Mouse (Mus musculus): ENCODE data around the gene Tcf7l1. TPM values are rescaled to one million over a fixed set of nuclear protein-coding genes. Genes with fewer than 3 reads are reported as not detected.

The Tcf7l1 gene
- polyA plus RNA-seq, 1 experiment from 2014 or later = 23.7 TPM

- no peak overlapping the region for H3K27ac ChIP-seq
- H3K9ac ChIP-seq = no peak overlapping the region
- H3K4me1 ChIP-seq = 0 out of 2 replicates have a peak, but pooled peaks cover 2% of the 10 kb centered on the region
- ATAC-seq (ENCODE audit: insufficient read depth, low FRiP score, low read depth) = no peak
- H3K4me3 ChIP-seq (replicated peaks) = no peak overlapping the region
- WGBS = 61% methylated on average over 2 of the region's 2 CpGs
- no peak overlapping the region for H3K4me2 ChIP-seq
- H3K36me3 ChIP-seq = peaks cover 28% of the 10 kb centered on the region
- no peaks in the 10 kb centered on the region for H3K27me3 ChIP-seq (replicated peaks)
- H3K9me3 ChIP-seq = no peaks in the 10 kb centered on the region
These were observed 158.7 kb downstream of the Tcf7l1 start for GRCm38 (mm10) chr6:72630370-72630769.

- Histone ChIP-seq H3K36me3 (peaks cover 21% of the 10 kb centered on the region; the same call in 1 of the 2 replicates), H3K9ac (no peak overlapping the region), H3K27ac (no peak overlapping the region), H3K4me3 (replicated peaks) (no peak overlapping the region), H3K9me3 (no peaks in the 10 kb centered on the region), H3K4me2 (no peak overlapping the region), H3K27me3 (replicated peaks) (no peaks in the 10 kb centered on the region), H3K4me1 (0 out of 2 replicates have a peak, but pooled peaks cover 2% of the 10 kb centered on the region)
- ATAC-seq (ENCODE audit: insufficient read depth, low FRiP score, low read depth) = no peak
- WGBS = 84% methylated on average over 16 of the region's 16 CpGs
These were observed 161.8 kb downstream of the Tcf7l1 start for GRCm38 (mm10) chr6:72627276-72627675.

GRCm38 (mm10) chr6:72626391-72626790 lies 162.7 kb downstream of the Tcf7l1 start:
- WGBS = 78% methylated on average over 7 of the region's 7 CpGs
- Histone ChIP-seq H3K27ac (no peak overlapping the region), H3K4me3 (replicated peaks) (no peak overlapping the region), H3K4me2 (no peak overlapping the region), H3K27me3 (replicated peaks) (no peaks in the 10 kb centered on the region), H3K9ac (no peak overlapping the region), H3K9me3 (no peaks in the 10 kb centered on the region), H3K36me3 (peaks cover 21% of the 10 kb centered on the region; the same call in 1 of the 2 replicates), H3K4me1 (0 out of 2 replicates have a peak, but pooled peaks cover 2% of the 10 kb centered on the region)
- no peak for ATAC-seq (ENCODE audit: insufficient read depth, low FRiP score, low read depth)

DNA sequence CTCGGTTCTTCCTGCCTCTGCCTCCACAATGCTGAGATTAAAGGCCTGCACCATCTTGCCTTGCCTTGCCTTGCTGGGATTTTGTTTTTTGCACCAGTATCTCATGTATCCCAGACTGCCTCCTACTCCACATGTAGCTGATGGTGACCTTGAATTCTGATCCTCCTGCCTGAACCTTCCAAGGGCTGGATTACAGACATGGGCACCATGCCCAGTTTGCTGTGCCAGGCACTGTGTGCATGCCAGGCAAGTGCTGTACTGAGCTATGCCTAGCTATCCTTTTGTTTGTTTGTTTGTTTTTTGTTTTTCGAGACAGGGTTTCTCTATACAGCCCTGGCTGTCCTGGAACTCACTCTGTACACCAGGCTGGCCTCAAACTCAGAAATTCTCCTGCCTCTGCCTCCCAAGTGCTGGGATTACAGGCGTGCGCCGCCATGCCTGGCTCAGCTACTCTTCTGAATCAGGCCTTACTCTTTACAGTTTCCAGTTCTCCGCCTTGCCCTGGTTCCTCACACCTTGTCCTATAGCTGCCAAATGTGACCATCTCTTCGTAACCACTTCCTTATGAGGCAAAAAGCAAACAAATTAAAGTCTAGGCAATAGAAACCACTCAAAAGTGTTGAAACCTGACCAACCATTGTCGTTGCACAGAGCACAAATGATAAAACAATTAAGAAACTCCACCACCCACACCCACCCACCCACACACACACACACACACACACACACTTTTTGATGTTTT lies 165.2 kb downstream of the Tcf7l1 start:
- 0 out of 2 replicates have a peak, but pooled peaks cover 2% of the 10 kb centered on the region for H3K4me1 ChIP-seq
- H3K4me2 ChIP-seq = no peak overlapping the region
- H3K4me3 ChIP-seq (replicated peaks) = no peak overlapping the region
- ATAC-seq (ENCODE audit: insufficient read depth, low FRiP score, low read depth) = no peak
- 88% methylated on average over 8 of the region's 8 CpGs for WGBS
- H3K36me3 ChIP-seq = peaks cover 9% of the 10 kb centered on the region; the same call in 1 of the 2 replicates
- H3K9ac ChIP-seq = no peak overlapping the region
- H3K27me3 ChIP-seq (replicated peaks) = no peaks in the 10 kb centered on the region
- H3K27ac ChIP-seq = no peak overlapping the region
- H3K9me3 ChIP-seq = no peaks in the 10 kb centered on the region

DNA sequence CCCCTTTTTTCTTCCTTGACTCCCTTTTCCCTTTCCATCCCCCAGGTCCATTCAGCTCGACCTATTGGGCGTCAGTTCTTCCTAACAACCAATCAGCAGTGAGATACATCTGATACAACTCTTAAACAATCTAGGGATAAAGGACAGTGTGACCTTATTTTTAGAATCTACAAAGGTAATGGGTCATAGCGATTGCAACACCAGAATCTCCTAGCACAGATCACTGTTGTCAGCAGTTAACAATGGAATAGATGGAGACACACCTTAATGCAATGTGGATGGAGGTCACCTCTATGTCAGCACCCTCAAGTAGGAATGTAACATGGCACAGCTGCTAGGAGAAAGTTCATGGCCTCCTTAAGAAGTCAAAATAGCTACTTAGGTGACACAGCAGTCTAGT lies 166.1 kb downstream of the Tcf7l1 start:
- 38% methylated on average over 3 of the region's 3 CpGs for WGBS
- Histone ChIP-seq H3K9me3 (no peaks in the 10 kb centered on the region), H3K27ac (no peak overlapping the region), H3K36me3 (peaks cover 9% of the 10 kb centered on the region; the same call in 1 of the 2 replicates), H3K27me3 (replicated peaks) (no peaks in the 10 kb centered on the region), H3K4me1 (0 out of 2 replicates have a peak, but pooled peaks cover 2% of the 10 kb centered on the region), H3K4me3 (replicated peaks) (no peak overlapping the region), H3K4me2 (no peak overlapping the region), H3K9ac (no peak overlapping the region)
- ATAC-seq (ENCODE audit: insufficient read depth, low FRiP score, low read depth) = no peak

DNA sequence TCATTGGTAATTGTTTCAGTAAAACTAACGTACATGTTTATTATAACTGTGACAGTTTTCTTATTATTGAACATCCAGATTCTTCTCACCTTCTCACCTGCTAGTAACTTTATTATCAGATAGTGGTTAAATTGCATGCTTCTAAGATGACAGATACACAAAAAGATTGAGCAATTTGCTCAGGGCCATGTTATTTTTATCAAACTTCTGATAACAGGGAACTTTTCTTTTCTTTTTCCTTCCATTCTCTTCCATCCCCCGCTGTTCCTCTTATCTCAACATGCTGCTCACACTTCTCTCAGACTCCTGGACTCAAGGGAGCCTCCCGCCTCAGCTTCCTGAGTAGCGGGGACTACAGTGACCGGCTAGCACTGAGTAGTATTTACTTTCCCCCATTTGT lies 168.1 kb downstream of the Tcf7l1 start:
- Histone ChIP-seq H3K27ac (no peak overlapping the region), H3K9ac (no peak overlapping the region), H3K9me3 (no peaks in the 10 kb centered on the region), H3K4me2 (no peak overlapping the region), H3K36me3 (no peaks in the 10 kb centered on the region), H3K4me1 (peaks cover 4% of the 10 kb centered on the region; the same call in 1 of the 2 replicates), H3K4me3 (replicated peaks) (no peak overlapping the region), H3K27me3 (replicated peaks) (no peaks in the 10 kb centered on the region)
- 66% methylated on average over 5 of the region's 5 CpGs for WGBS
- ATAC-seq (ENCODE audit: insufficient read depth, low FRiP score, low read depth) = no peak

- WGBS = 24% methylated on average over 12 of the region's 12 CpGs
- Histone ChIP-seq H3K4me2 (peak overlapping the region; percentile 33), H3K4me3 (replicated peaks) (no peak overlapping the region), H3K36me3 (no peaks in the 10 kb centered on the region), H3K9ac (no peak overlapping the region), H3K9me3 (no peaks in the 10 kb centered on the region), H3K4me1 (peaks cover 13% of the 10 kb centered on the region), H3K27me3 (replicated peaks) (no peaks in the 10 kb centered on the region), H3K27ac (peak overlapping the region; percentile 81)
- ATAC-seq (ENCODE audit: insufficient read depth, low FRiP score, low read depth) = peak; percentile 67
These were observed 169.1 kb downstream of the Tcf7l1 start for GRCm38 (mm10) chr6:72619734-72620532.

DNA sequence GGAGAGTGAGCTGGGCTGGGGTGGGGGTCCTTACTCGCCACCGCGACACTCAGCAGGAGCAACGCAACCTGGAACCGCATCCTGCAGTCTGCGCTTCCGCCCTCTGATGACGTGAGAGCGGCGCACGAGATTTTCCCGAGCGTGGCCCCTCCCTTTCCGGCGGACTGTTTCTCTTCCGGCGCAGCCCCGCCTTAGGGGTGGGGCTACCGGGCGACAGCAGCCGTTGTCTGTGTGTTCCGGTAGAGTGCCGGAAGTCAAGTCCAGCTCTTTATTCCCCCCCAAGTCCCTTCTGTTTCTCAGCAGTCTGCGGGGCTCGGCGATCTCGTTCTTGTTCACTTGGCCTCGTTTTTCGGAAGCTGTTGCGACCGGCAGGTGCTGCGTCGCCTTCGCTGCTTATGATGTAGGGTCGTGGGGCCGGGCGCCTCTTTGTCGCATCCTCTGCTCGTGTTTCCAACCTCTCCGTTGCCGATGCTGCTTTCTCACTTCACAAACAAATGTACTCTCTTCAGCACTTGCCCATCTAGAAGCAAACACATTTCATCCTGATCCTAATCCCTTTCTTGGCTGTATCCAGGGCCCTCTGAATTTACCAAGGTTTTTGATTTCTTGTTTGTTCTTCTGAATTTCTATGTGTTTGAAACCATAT lies 172.3 kb downstream of the Tcf7l1 start, which contains the start of gene Tgoln1:
Gene Tgoln1, minus strand, starts transcription at position 358 of the 646 bp plus-strand sequence.
- Histone ChIP-seq H3K4me3 (replicated peaks) (peak within 1 kb of the TSS; percentile 73), H3K27me3 (replicated peaks) (no peaks in the 10 kb centered on the region), H3K36me3 (peaks cover 3% of the 10 kb centered on the region; the same call in 1 of the 2 replicates), H3K9me3 (no peaks in the 10 kb centered on the region), H3K9ac (peak within 1 kb of the TSS; percentile 56), H3K4me2 (peak within 1 kb of the TSS; percentile 90), H3K4me1 (peaks cover 19% of the 10 kb centered on the region), H3K27ac (peak within 1 kb of the TSS; percentile 86)
- peak; percentile 93 for ATAC-seq (ENCODE audit: insufficient read depth, low FRiP score, low read depth)
- under 1% methylated on average over 41 of the region's 41 CpGs for WGBS

- Histone ChIP-seq H3K27ac (0 out of 2 replicates have a peak overlapping the region, but pooled peaks have one; percentile 8), H3K9ac (peak overlapping the region; percentile 56), H3K36me3 (peaks cover 10% of the 10 kb centered on the region; the same call in 1 of the 2 replicates), H3K9me3 (no peaks in the 10 kb centered on the region), H3K4me3 (replicated peaks) (peak overlapping the region; percentile 73), H3K27me3 (replicated peaks) (no peaks in the 10 kb centered on the region), H3K4me2 (peak overlapping the region; percentile 90), H3K4me1 (peaks cover 19% of the 10 kb centered on the region)
- no peak for ATAC-seq (ENCODE audit: insufficient read depth, low FRiP score, low read depth)
- WGBS = 19% methylated on average over 25 of the region's 25 CpGs
These were observed 173.3 kb downstream of the Tcf7l1 start for GRCm38 (mm10) chr6:72615561-72616375.

DNA sequence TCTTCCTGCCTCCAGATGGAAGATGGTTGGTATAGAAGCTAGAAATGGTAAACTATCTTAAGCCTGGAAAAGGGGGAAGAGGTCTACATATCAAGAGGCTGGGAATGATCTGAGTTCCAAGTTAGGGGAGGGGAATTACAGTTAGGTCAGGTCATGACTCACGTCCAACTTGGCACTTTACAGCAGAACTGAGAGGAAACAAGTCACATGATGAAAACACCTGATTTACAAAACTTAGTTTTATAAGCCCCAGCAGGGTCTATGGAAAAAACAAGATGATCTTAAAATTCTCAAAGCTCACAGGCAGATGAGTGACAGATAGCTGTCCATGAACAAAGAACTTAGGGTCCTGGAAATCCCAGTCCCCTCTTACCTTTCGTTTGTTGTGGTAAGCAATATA lies 173.9 kb downstream of the Tcf7l1 start:
- H3K27ac ChIP-seq = no peak overlapping the region
- H3K9ac ChIP-seq = 0 out of 2 replicates have a peak overlapping the region, but pooled peaks have one; percentile 56

GRCm38 (mm10) chr6:72610261-72610660 lies 178.8 kb downstream of the Tcf7l1 start:
- Histone ChIP-seq H3K36me3 (peaks cover 44% of the 10 kb centered on the region), H3K27me3 (replicated peaks) (no peaks in the 10 kb centered on the region), H3K27ac (no peak overlapping the region), H3K9me3 (no peaks in the 10 kb centered on the region), H3K9ac (no peak overlapping the region), H3K4me3 (replicated peaks) (no peak overlapping the region), H3K4me2 (no peak overlapping the region), H3K4me1 (peaks cover 9% of the 10 kb centered on the region)
- ATAC-seq (ENCODE audit: insufficient read depth, low FRiP score, low read depth) = no peak
- 63% methylated on average over 4 of the region's 4 CpGs for WGBS

More for the DNA sequence above, 173.9 kb downstream of the Tcf7l1 start:
- Histone ChIP-seq H3K4me1 (peaks cover 19% of the 10 kb centered on the region), H3K4me2 (peak overlapping the region; percentile 90), H3K27me3 (replicated peaks) (no peaks in the 10 kb centered on the region), H3K36me3 (peaks cover 15% of the 10 kb centered on the region; the same call in 1 of the 2 replicates), H3K4me3 (replicated peaks) (peak overlapping the region; percentile 73), H3K9me3 (no peaks in the 10 kb centered on the region)
- WGBS = 51% methylated on average over 2 of the region's 2 CpGs
- no peak for ATAC-seq (ENCODE audit: insufficient read depth, low FRiP score, low read depth)

Measured in stomach, embryonic 15.5 days (tissue).